Mouse (Mus musculus) A20 (cell line): Measurements from ENCODE around the gene Dtymk.
"Not testable (repeated sequence)": the region's sequence is repeated elsewhere in the genome, so short reads cannot be mapped to it uniquely, and the experiment has no call there.

Experiments
- DNase-seq: peaks from one replicate; pipeline ENCODE4 v3.0.0-alpha.2; 2011; ENCODE audit warnings: low read depth, low spot score

Gene Dtymk

DNA sequence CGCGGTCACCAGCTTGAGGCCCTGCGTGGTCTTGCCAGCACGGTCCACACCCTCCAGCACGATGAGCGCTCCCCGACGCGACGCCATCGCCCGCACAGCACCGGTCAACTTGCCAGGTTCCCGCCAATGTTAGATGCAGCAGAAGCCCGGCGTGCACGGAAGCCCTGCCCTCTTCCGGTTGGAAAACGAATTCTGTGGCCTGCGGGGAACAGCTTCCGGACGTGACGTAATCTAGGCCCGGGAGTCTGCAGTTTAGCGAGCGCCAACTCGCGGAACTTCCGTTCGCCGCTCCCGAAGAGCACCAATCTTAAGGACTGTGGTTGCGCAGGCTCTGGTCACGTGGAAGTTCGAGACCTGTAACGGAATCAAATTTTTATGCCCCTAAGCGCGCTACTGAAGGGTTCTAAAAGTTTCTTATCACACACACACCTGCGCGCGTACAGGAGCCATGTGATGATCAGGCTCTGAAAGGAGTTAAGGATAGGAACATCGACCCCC, at the start of gene Dtymk:
Gene Dtymk (minus strand): TSS at position 194 of the 498 bp plus-strand sequence.
- DNase-seq = peak; percentile 98

DNA sequence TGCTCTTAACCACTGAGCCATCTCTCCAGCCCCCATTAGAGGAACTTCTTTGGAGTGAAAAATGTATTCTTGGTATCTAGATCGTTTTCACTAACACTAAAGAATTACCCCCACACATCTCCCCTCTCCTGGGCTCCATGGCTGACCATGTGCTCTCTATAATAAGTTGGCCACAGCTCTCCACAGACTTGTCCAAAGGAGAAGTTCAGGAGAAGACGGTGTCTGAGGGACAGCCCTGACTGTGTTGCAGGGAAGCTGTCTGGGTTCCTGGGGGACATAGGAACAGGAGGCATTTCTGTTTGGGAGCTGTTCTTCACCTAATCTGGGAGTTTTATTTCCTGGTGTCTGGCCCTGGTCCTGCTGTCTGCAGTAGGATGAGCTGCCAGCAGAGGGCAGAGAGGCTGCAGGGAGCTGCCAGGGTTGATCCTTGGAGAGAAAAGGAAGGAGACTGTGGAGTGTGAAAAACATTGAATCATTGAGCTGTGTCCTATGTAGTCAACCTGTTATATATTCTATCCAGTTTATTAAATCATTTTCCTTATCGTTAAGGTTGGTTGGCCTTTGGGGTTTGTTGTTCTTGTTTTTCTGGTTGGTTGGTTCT, 44.1 kb upstream of the Dtymk start:
- not testable (repeated sequence) for DNase-seq

DNA sequence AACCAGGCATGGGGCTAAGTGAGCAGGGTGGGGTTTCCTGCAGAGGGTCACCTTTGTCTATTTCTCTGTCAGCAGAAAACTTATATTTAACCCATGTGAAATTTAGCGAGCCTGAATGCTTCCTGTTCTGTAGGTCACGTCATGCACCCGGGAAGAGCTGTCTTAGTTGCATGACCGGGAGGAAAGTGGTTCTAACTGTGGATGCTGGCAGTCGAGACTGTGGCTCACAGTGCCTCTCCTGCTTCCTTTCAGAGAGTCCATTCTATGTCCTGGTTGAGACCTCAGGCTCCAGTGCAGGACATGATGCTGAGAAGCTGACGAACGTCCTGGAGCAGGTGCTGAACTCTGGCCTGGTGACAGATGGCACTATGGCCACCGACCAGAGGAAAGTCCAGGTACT, 36.8 kb upstream of the Dtymk start:
- DNase-seq = not testable (repeated sequence)

DNA sequence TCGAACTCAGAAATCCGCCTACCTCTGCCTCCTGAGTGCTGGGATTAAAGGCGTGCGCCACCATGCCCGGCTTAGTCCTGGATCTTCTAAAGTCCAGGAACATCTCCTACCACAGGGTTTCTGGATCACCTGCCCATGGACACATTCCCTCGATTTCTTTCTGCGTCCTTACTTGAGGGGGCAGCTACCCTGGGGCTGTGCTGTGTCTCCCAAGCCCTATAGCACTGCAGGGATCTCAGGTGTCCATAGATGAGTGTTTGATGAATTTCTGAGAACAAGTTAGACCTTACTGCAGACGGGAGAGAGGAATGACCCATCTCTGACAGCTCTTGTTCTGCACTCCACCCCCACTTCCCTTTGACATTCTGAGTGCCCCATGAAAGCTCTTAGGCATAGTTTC, 35.6 kb upstream of the Dtymk start:
- peak; percentile 1 for DNase-seq

DNA sequence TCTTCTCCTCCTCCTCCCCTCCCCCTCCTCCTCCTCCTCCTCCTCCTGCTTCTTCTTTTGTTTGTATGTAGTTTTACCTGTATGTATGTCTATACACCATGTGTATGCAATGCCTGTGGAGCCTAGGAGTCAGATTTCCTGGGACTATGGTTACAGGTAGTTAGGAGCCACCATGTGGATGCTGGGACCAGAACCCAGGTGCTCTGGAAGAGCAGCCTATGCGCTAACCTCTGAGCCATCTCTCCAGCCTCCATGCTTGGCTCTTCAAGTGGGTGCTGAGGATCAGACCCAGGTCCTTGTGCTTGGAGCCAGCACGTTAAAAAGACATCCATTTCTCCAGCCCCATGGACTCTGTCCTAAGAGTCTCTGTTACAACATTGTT, 34.8 kb upstream of the Dtymk start:
- no peak for DNase-seq

DNA sequence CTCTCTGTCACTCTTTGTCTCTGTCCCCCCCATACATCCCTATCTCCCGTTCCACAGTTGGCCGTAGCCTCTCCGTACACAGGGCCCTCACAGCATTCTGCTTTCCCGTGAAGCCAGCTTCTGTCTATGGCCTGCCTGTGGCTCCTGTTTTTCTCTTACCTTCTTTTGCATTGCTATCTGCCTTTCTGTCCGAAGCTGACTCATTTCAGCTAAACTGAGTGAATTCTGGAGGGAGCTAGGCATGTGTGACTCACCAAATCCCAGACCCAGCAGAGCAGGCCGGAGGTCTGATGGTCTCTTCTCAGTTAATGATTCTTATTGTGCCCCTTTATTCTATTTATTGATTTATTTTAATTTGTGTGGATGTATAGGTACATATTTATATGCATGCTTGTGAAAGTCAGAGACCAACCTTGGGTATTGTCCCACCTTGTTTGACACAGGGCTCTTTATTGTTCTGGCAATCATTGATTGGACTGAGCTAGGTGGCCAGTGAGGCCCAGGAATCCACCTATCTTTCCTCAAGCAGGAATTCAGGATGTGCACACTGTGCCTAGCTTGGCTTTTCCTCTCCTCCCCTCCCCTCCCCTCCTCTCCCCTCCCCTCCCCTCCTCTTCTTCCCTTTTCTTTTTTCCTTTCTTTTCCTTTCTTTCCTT, 34.3 kb upstream of the Dtymk start:
- peak; percentile 0 for DNase-seq

DNA sequence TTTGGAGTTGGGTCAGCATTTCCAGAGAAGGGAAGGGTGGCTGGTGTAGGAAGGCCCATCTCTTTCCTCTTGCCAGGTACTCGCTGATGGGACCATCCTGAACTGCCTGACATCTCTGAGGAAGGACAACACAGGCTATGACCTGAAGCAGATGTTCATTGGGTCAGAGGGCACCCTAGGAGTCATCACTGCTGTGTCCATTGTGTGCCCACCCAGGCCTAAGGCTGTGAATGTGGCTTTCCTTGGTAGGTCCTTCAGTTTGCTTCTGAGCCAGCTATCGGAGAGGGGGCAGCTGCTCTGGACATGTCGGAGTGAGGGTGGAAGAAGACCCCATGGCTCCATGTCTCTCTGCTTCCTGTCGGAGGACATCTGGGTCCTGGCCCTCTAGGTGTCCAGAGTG, 33.5 kb upstream of the Dtymk start:
- peak; percentile 1 for DNase-seq

DNA sequence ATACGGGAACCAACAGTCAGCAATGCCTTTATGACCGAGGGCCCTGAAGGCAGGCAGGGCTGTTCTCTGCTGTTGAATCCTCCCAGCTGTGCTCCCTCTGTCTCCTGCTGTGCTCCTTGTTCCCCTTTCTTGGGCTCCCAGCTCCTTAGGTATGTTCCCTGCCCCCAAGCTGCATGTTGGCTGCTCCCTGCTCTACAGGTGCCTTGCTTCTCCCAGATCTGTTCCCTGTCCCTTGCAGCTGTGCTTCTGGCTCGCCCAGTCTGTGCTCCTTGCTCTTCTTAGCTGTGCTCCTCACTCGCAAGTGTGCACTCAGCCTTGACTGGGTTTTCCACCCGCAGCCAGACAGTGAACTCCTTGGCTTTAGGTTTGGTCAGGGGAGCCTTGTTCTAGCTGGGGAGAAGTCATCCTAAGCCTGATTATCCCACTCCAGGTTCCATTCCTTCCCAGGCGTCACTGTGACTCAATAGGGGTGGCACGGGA, 33.0 kb upstream of the Dtymk start:
- peak; percentile 1 for DNase-seq

DNA sequence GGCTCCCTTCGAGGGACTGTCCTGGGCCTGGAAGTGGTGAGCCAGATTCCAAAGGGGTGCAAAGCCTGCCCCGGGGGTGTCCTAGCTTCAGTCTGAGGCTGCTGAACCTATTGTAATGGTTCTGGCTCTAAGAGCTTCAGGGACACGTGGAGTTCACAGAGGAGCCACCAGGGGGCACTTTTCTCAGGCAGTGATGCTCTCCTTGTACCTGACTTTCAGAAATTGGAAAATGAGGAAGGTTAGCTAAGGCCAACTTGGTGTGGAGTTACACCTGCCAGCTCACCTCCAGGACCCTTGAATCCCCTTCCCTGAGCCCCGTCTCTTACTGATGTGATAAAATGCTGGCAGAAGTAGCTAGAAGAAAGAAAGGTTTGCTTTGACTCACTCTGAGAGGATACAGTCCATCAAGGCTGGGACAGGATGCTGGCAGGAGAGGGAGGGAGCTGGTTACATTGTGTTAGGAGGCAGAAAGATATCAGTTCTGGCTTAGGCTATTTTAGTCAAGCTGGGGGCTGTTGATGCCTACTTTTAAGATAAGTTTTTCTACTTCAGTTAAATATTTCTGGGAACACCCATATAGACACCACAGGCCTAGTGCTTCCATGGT, 31.1 kb upstream of the Dtymk start:
- DNase-seq = peak; percentile 31

DNA sequence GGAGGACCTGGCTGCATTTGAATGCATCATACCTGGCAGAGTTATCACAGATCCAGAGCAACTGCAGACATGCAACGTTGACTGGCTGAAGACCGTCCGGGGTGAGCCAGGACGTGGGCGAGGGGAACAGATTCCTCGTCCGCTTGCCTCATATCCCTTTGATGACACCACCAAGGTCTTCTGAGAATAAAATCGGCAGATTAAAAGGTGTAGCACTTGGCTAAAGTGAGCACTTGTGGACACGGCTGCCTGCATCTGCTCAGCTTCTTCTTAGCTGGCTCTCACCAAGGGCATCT, 24.8 kb upstream of the Dtymk start:
- no peak for DNase-seq

DNA sequence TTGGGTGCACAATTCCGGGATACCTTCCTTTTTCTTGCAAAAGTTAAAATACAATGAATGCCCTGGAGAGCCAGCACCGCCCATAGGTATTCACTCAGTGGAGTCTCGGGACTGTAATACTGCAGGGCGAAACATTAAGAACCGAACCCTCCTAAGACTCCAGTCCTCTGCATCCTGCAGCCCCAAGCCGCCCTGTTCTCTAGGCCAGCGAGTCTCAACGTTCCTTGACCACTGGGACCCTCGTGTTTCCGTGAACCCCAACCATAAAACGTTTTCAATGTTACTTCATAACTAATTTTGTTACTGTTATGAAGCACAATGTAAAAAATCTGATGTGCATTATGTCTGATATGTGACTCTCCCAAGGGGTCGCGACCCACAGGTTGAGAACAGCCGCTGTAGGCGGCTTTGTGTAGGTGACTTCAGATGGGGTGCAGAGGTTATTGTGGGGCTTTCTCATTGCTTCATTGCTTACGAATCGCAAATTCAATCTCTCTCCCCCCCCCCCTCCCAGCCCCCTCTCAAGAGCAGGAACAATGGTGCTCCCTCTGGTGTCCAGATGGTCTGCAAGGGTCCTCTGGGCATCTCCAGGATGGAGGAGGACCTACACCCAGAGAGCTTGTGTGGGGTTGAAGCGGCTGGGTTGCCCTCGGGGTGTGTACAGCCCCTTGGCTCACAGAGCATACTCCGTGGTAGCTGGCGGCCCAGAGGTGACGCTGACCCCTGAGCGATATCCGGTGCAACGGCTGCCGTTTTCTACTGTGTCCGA, 24.2 kb upstream of the Dtymk start:
- DNase-seq = no peak

DNA sequence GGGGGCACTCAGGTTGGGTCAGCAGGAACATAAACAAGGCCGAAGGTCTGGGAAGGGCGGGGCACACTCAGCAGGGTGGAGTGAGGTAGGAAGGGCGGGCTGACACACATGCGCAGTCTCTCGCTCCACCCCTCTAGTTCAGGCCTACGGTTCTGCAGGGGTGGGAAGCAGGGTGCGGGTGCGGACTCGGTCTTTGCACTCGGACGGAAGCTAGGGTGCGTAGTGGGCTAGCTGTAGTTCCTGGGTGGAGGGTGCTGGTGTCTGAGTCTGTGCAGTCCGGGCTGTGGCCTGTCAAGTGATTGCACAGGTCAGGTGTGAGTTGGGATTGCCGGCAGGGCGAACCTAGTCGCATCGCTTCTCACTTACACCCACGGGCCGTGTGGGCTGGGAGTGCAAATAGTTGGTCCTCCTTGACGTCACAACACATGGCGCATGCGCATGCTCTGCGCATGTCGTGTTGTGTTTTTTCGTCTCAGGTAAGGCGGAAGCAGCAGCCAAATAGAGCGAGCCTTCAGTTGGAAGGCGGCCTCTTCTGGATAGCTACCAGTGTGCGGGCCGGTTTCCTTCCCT, 23.5 kb upstream of the Dtymk start:
- DNase-seq = peak; percentile 99

DNA sequence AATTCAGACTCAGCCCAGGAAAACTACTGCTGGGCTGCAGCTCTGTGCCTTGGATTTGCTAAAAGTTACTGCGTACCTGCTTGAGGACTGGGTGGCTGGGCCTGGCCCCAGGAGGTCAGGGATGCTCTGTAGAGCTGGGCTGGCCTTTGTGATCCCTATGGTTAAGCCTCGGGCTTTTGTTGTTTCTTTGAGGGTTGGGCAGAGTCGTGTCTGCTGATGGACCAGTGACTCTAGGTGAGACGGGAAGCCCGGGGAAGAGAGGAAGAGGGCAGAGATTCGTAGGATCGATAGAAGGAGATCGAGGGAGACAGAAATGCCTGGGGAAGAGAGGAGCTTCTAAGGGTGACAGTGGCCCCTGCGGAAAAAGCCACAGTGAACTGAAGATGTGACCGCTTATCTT, 22.9 kb upstream of the Dtymk start, which contains the start of gene D2hgdh:
Gene D2hgdh (plus strand): TSS at position 301 of the 400 bp plus-strand sequence.
- DNase-seq = no peak

DNA sequence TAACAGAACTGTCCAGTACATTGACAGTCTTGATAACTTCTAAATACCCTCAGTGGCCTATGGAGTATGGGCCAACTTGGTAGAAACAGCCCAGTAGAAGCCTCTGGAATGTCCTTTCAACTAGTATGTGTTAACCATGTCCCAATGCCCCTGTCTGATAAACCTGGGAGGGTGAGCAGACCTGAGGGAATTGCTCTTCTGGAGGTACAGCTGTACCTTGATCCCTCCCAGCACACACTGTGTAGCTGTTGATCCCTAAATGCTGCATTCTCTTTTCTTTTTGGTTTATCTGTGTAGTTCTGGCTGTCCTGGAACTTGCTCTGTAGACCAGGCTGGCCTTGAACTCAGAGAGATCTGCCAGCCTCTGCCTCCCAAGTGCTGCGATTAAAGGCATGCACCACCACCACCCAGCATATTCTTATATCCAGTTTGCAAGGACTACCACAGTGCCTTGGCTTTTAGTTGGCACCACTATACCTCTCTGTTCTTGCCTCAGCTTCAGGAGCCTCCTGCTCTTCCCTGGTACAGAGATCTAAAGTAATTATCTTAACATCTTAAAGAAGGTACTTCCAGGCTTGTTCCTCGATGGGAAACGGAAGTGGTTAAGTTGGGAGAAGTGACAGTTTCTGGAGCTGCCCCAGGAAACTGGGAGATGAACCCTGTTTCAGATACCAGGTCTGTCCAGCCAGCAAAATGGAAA, 22.2 kb upstream of the Dtymk start:
- DNase-seq = no peak

DNA sequence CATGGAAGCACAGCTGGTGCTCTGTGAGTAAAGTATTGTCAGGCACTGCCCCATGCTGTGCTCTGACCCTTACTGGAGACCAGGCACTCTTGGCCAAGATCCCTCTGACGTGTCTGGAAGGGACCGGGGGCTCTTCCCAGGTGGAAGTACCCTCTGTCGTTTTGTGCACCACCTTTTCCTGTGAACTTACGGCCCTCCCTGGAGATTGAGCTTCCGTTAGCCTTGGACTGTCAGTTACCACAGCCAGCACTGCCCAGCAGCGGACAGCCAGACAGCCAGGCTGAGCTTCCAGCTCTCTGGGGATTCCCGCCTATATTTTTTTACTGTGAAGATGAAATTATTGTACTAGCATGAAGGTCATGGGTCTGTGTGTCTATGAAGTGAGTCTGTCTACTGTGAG, 17.0 kb upstream of the Dtymk start:
- DNase-seq = no peak

DNA sequence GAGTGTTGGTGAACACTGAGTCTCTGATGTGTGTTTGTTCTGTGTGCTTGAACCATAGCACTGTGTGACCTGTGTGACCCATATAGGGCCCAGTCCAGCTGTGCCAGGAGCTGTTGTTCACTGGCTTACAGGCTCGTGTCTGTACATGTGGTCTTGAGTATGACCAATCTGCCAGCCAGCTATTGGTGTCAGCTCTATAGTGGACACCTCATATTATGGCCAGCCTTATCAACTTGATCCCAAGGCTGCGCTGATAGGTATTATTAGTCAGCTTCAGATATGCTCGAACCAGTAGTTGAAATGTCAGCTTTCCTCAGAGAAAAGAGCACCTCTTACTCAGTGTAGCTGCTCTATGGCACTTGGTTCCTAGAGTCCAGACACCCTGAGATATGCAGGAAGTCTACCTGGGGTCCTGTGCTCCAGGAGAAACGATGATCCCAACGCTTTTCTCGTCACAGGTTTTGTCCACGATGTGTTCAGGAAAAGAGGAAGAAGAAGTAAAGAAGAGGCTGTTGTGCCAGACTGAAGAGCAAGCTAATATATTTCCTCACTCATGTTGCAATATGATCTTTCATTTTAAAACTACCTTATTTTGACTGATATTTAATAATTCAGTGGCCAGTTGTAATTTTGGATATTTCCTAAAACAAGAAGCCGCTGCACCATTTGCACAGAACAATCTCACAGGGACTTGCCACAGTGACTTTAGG, 16.2 kb upstream of the Dtymk start:
- DNase-seq = no peak

DNA sequence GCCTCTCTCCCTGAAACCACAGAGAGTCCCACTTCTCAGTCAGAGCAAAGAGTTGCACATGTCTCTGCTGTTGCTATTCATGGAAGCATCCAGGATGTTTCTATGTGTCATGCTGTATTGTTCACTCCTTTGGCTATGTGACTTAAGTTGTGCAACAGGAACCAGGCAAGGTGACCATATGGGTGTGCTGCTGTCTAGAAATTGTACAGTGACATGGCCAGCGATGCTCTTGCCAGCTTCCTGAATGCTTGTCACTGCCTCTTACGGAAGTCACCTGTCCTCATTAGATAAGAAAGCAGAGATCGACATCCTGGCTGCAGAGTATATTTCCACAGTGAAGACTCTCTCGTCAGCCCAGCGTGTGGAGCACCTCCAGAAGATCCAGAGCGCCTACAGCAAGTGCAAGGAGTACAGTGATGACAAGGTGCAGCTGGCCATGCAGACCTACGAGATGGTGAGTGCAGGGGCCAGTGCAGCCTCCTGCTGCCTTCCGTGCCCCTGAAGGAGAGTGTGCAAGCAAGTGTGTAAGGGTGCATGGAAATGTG, 9.8 kb upstream of the Dtymk start:
- DNase-seq = no peak

DNA sequence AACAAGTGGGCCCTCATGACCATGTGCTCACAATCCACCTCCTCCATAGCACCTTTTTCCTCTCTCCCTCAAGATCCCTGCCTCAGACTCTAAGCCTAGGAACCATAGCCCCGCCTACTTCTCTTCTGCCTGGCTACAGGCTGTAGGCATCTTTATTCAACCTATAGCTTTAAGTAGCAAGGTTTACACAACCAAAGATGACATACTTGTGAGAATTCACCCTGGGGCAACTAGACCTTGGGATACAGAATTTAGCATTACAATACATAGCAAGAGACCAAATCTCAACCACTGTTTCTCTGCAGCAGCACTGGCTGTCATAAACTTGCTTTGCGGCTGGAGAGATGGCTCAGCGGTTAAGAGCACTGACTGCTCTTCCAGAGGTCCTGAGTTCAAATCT, 8.3 kb upstream of the Dtymk start:
- DNase-seq = no peak

DNA sequence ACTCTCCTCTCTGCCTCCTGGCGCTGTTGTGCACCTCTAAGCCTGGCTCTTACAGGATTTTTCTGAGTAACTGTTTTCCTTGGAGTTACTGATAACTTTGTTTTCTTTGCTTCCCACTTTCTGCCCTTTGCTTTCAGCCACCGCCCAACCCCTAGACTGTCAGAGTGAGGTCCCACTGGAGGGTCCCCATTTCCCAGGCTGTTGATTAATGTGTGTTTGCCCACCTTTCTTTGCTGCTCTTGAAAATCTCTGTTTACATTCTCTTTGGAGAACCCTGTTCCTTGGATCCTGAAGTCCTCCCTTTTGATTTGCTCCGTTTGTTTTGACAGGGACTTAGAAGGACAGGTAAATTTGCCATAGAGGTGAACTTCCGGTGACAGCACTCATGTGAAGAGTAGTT, 7.1 kb upstream of the Dtymk start:
- no peak for DNase-seq

DNA sequence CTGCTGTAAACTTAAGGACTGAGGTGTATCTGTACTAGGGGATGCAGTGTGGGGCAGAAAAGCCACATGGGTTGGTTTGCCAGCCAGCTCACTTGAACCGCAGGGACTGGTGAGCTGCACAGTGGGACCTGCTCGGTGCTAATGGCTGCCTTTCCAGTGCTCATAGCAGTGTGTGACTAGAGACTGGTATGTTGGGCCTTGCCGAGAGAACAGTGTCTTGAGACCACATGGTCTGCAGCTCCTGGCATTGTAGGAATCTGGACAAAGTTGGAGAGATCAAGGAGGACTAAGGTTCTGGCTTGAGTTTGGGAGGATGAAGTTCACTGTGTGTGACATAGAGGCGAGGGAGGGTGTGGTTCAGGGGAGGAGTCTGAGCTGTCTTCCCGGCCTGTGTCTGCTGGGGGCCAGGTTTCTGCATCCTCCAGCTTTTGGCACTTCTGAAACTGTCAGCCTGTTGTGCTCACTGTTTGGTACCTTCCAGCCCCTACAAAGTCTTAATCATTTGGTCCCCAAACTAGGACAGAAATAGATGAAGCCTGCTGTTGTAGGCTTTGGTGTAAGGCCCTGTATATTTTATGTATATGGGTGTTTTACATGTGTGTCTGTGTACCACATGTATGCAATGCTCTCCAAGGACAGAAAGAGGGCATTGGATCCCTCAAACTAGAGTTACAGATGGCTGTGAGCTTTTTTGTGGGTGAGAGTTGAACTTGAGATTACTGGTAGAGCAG, 3.7 kb upstream of the Dtymk start:
- DNase-seq = no peak
